Mouse (Mus musculus) gastrocnemius, adult 2 months (tissue): ENCODE measurements around the gene Slc25a21. TPM values are rescaled to one million over a fixed set of nuclear protein-coding genes. Genes with fewer than 3 reads are reported as not detected.

Source experiments
- DNase-seq: peaks from one replicate; pipeline ENCODE4 v3.0.0; 2022
- H3K27ac ChIP-seq: fragments of 200-600 bp; 2 replicates; pipeline ENCODE4 v1.8.1; 2022; ENCODE audit warnings: mild to moderate bottlenecking
- H3K4me3 ChIP-seq: fragments of 200-600 bp; 2 replicates; pipeline ENCODE4 v1.8.1; 2022; ENCODE audit warnings: mild to moderate bottlenecking, moderate library complexity
- CTCF ChIP-seq: fragments of 200-600 bp; IDR thresholded peaks from 2 replicates; pipeline ENCODE4 v1.8.1; 2022; ENCODE audit warnings: antibody characterized with exemption, mild to moderate bottlenecking, moderate library complexity
- intact Hi-C: fragments of 180-260 bp; cut with DNase I; formaldehyde crosslinking; loops from one replicate; pipeline ENCODE4 v1.15.1; 2025
- total RNA-seq, 2 experiments: library from RNA; stranded (reverse); gene quantifications; 2 replicates each; pipeline ENCODE4 v1.2.3; 2021

The Slc25a21 gene
- total RNA-seq, 2 experiments from 2014 or later, result 0.15 to 0.17 TPM

GRCm38 (mm10) chr12:56718707-56719051 is 478.6 kb downstream of the Slc25a21 start:
- DNase-seq, result no peak
- Histone ChIP-seq H3K27ac (no peak overlapping the region), H3K4me3 (no peak overlapping the region)
- no peak for TF ChIP-seq CTCF
- intact Hi-C loops, result no loop called here

- intact Hi-C loops, result no loop called here
- Histone ChIP-seq H3K4me3 (no peak overlapping the region), H3K27ac (no peak overlapping the region)
- no peak for TF ChIP-seq CTCF
- no peak for DNase-seq
These were observed 479.1 kb downstream of the Slc25a21 start for GRCm38 (mm10) chr12:56717971-56718706.

GRCm38 (mm10) chr12:56701004-56701403 is 496.3 kb downstream of the Slc25a21 start:
- TF ChIP-seq CTCF, result no peak
- no peak for DNase-seq
- Histone ChIP-seq H3K27ac (no peak overlapping the region), H3K4me3 (no peak overlapping the region)
- intact Hi-C loops, result no loop called here

DNA sequence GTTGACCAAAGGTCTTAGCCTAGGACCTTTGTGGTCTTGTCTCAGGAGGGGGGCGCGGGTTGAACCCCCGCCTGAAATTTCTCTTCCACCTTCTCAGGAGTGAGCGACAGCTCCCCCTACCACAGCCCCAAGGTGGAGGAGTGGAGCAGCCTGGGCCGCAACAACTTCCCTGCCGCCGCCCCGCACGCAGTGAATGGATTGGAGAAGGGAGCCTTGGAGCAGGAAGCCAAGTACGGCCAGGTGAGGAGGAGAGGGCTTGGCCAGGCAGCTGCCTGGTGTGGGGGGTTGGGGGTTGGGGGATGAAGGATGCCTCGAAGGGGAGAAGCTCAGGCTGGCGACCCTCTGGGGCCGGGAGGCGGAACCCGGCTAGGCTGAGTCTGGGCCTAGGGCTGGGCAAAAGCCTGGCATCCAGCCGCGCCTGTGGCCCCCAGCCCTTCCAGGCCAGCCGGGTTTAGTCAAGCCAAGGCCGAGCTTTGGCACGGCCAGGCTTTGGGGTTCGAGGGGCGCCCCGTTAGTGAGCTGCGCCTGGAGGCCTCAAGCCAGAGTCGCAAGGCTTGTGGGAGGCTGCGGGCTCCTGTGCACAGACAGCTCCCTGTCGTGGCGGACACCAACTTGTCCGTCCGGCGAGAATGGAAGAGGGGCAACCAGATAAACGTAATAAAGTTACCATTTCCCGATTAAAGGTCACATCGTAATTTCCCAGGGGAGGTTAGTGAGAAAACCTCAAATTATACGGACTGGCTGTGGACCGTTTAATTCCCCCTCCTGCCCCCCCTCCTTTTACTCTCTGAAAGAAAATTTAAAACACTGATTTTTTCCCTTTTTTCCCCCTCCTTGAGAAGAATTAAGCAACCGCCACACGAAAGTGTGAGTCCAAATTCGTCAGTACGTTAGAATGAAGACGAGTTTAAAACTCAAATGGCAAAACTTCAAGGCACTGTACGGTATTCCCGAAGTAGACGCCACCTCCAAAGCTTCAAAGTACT is 497.1 kb downstream of the Slc25a21 start:
- DNase-seq, result no peak
- no peak overlapping the region for H3K4me3 ChIP-seq
- TF ChIP-seq CTCF, result no peak
- intact Hi-C loops, result no loop called here
- no peak overlapping the region for H3K27ac ChIP-seq

DNA sequence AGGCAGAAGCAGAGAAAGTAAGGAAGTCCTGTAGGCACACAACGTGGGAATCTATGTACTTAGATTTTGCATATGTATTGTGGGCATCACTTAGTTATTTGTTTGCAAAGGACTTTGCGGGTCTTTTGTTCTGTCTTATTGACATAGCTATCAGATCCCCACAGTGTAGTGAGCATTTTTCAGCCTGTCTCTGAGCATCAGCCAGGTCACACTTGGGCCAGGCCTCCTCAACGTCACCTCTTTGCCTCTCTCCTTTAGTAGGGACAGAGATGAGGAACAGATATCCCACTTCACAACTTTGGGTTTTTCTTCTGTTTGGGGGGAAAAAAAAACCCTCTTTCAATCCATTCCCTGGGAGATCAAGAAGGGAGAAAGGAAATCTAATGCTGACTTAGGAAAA is 497.9 kb downstream of the Slc25a21 start:
- intact Hi-C loops, result no loop called here
- H3K4me3 ChIP-seq, result no peak overlapping the region

DNA sequence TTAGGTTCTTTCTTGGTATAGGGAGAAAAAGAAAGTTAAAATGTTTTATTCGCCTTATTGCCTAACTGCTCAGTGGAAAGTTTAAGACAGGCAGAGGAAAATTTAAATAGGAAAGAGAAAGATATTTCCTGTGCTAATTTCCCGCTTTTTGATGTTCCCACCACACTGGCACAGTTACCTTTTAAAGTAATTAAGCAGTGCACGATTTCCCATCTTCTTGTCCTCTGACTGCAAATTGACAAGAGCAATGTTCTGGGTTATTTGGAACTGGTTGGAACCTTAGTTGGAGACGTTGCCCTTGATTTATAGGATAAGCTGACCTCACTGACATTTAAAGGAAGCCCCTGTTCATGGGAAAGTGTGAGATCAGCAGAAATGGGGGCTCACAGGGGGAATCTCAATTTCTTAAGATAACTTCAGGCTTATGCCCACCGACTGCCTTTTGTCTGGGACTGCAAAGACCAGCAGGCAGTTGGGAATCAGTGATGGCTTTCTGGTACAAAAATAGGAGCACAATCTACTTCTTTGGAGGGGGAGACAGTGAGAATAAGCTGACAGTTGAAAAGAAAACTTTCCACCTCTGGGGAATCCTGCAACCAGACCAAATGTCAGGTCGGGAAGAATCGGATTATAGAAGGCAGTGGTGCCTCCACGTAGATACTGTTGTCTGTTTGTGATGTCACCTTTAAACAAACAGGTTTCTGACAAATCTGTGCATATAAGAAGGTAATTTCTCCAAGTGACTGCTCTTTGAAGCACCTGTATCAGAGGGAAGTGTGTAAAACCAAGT is 498.9 kb downstream of the Slc25a21 start:
- TF ChIP-seq CTCF, result no peak
- Histone ChIP-seq H3K4me3 (no peak overlapping the region), H3K27ac (no peak overlapping the region)
- intact Hi-C loops, result no loop called here
- DNase-seq, result no peak

More for the DNA sequence above, 497.9 kb downstream of the Slc25a21 start:
- no peak for DNase-seq
- no peak overlapping the region for H3K27ac ChIP-seq
- no peak for TF ChIP-seq CTCF

- no peak for TF ChIP-seq CTCF
- intact Hi-C loops, result no loop called here
- Histone ChIP-seq H3K27ac (no peak overlapping the region), H3K4me3 (no peak overlapping the region)
- no peak for DNase-seq
These were observed 499.5 kb downstream of the Slc25a21 start for GRCm38 (mm10) chr12:56697785-56698184.

- intact Hi-C loops, result no loop called here
- H3K4me3 ChIP-seq, result peak overlapping the region; percentile 65
These were observed 500.1 kb downstream of the Slc25a21 start for GRCm38 (mm10) chr12:56697011-56697740.

DNA sequence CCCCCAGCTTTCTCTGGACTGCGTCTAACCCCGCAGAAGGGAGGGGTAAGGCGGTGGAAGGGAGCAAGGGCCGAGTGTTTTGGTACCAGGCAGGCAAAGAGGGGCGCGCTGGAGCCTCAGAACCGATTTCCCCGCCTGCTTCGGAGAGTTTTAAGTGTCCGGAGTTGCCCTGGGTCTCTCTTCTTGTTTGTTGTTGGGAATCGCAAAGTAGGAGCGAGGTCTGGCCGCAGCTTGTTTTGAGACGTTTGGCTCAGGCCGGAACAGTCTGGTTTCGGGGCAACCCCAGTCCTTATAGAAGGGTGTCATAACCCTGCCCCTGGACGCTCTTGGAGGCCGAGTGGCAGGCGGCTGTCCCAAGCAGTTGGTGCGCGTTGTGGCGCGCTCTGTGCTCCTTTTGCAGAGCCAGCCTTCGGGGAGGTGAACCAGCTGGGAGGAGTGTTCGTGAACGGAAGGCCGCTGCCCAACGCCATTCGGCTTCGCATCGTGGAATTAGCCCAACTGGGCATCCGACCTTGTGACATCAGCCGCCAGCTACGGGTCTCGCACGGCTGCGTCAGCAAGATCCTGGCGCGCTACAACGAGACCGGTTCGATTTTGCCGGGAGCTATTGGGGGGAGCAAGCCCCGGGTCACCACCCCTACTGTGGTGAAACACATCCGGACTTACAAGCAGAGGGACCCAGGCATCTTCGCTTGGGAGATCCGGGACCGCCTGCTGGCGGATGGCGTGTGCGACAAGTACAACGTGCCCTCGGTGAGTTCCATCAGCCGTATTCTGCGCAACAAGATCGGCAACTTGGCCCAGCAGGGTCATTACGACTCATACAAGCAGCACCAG is 500.9 kb downstream of the Slc25a21 start:
- peak; percentile 21 for DNase-seq
- H3K4me3 ChIP-seq, result peak overlapping the region; percentile 65
- intact Hi-C loops, result no loop called here
- H3K27ac ChIP-seq, result no peak overlapping the region
- TF ChIP-seq CTCF, result no peak

More at GRCm38 (mm10) chr12:56697011-56697740, 500.1 kb downstream of the Slc25a21 start:
- TF ChIP-seq CTCF, result no peak
- peak; percentile 18 for DNase-seq
- no peak overlapping the region for H3K27ac ChIP-seq

DNA sequence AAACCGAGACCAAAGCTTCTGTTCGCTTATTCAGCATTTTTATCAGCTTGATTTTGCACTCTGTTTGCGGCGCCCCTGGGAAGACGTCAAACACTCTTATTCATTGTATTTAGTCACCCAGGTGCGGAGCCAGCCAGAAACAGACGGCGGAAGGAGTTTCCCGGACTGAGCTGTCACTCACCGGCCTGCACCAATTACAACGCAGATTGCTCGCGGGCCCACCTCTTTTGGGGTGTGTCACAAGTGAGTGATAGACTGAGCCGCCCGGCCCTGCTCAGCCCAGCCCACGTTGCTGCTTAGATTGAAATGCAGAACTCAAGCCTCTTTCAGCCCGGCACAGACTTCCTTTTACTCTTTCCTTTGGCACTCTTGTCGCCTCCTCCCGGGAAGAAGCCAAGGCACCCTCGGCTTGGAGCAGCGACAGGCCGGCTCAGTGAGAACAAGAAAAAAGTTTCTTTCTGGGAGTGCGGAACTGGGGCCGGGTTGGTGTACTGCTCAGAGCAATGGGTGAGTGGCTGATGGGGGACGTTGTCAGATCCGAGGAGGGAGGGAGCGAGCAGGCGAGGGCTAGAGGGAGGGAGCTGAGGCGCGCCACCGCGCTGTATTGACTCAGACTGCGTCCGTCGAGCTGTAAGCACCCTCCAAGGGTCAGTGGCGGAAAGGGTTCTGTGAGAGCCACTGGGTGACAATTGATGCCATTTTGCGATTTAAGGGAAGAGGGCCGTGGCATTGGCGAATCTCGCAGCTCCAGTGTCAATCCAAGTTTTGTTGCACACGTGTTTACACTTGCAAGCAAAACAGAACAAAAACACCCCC is 501.7 kb downstream of the Slc25a21 start:
- Histone ChIP-seq H3K27ac (no peak overlapping the region), H3K4me3 (peak overlapping the region; percentile 65)
- TF ChIP-seq CTCF, result no peak
- intact Hi-C loops, result no loop called here
- DNase-seq, result peak; percentile 76

DNA sequence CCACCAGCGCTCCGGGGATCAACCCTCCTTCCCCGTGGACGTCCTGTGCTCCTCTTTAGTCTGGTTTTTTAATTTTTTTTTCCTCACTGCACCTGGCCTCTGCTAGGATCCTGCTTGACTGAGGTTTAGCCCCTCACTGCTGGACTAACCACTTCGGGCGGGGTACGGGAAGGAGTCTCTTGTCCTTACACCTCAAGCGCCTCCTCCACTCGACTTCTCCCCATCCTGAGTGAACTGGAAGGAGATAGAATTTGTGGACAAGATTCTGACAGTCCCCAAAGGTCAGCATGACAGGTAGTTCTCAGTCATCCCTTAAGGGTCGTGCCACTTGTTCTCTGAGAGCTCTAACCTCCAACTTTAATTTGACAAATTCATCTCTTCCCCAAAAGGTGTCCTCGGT is 502.3 kb downstream of the Slc25a21 start:
- peak overlapping the region; percentile 65 for H3K4me3 ChIP-seq
- no peak for TF ChIP-seq CTCF
- intact Hi-C loops, result no loop called here
- DNase-seq, result no peak
- H3K27ac ChIP-seq, result no peak overlapping the region
